Mouse (Mus musculus): ENCODE measurements around the gene Camkv.

The Camkv gene

GRCm38 (mm10) chr9:107923021-107923420, 12.5 kb upstream of the Camkv start:
- peak in 1 of 2 experiments; percentile 72 for DNase-seq (ENCODE audit: low spot score in 2 of 2)

GRCm38 (mm10) chr9:107923956-107924355, 11.5 kb upstream of the Camkv start:
- DNase-seq (ENCODE audit: low spot score in 2 of 2) = no peak

- DNase-seq (ENCODE audit: low spot score in 2 of 2) = no peak
Observed at GRCm38 (mm10) chr9:107925251-107925650, 10.2 kb upstream of the Camkv start.

GRCm38 (mm10) chr9:107926920-107927420, 8.5 kb upstream of the Camkv start:
- no peak for DNase-seq (ENCODE audit: low spot score in 2 of 2)

- DNase-seq (ENCODE audit: low spot score in 2 of 2) = no peak
Observed at GRCm38 (mm10) chr9:107927749-107928148, 7.7 kb upstream of the Camkv start.

GRCm38 (mm10) chr9:107928169-107928568, 7.3 kb upstream of the Camkv start, which contains the start of gene Actl11:
Gene Actl11, plus strand, starts transcription at chr9:107928469.
- DNase-seq (ENCODE audit: low spot score in 2 of 2) = no peak

- no peak for DNase-seq (ENCODE audit: low spot score in 2 of 2)
Observed at GRCm38 (mm10) chr9:107932221-107932620, 3.3 kb upstream of the Camkv start.

- DNase-seq (ENCODE audit: low spot score in 2 of 2) = no peak
Observed at GRCm38 (mm10) chr9:107934146-107934545, 1.3 kb upstream of the Camkv start.

GRCm38 (mm10) chr9:107935790-107936214, 328 bp downstream of the Camkv start:
- peak in 1 of 2 experiments; percentile 45 for DNase-seq (ENCODE audit: low spot score in 2 of 2)

- no peak for DNase-seq (ENCODE audit: low spot score in 2 of 2)
Observed at GRCm38 (mm10) chr9:107936215-107936822, 845 bp downstream of the Camkv start.

- DNase-seq (ENCODE audit: low spot score in 2 of 2) = no peak
Observed at GRCm38 (mm10) chr9:107936831-107937230, 1.4 kb downstream of the Camkv start.

GRCm38 (mm10) chr9:107947241-107948194, 12.0 kb downstream of the Camkv start:
- no peak for DNase-seq (ENCODE audit: low spot score in 2 of 2)

GRCm38 (mm10) chr9:107949184-107949921, 13.9 kb downstream of the Camkv start:
- no peak for DNase-seq (ENCODE audit: low spot score in 2 of 2)

- no peak for DNase-seq (ENCODE audit: low spot score in 2 of 2)
Observed at GRCm38 (mm10) chr9:107949922-107950235, 14.4 kb downstream of the Camkv start, which contains the start of gene Traip. Gene Traip, plus strand, starts transcription at chr9:107950136.

- peak; percentile 76 to 94 for DNase-seq (ENCODE audit: low spot score in 2 of 2)
Observed at GRCm38 (mm10) chr9:107950460-107951355, 15.2 kb downstream of the Camkv start.

GRCm38 (mm10) chr9:107955613-107956289, 20.3 kb downstream of the Camkv start:
- no peak for DNase-seq (ENCODE audit: low spot score in 2 of 2)

- DNase-seq (ENCODE audit: low spot score in 2 of 2) = no peak
Observed at GRCm38 (mm10) chr9:107957141-107957540, 21.7 kb downstream of the Camkv start.

- no peak for DNase-seq (ENCODE audit: low spot score in 2 of 2)
Observed at GRCm38 (mm10) chr9:107959896-107960295, 24.4 kb downstream of the Camkv start.

GRCm38 (mm10) chr9:107960928-107961327, 25.5 kb downstream of the Camkv start:
- peak in 1 of 2 experiments; percentile 39 for DNase-seq (ENCODE audit: low spot score in 2 of 2)

- no peak for DNase-seq (ENCODE audit: low spot score in 2 of 2)
Observed at GRCm38 (mm10) chr9:107961351-107961762, 25.9 kb downstream of the Camkv start.

All from spleen, postnatal 10 days (tissue).